Mouse (Mus musculus) cerebellum, adult 2 months (tissue): ENCODE measurements around the gene Denr. TPM values are rescaled to one million over a fixed set of nuclear protein-coding genes. Genes with fewer than 3 reads are reported as not detected.

Experiments used
- DNase-seq, 2 experiments: peaks; one replicate each; pipeline ENCODE4 v3.0.0; 2021
- H3K27ac ChIP-seq: fragments of 200-500 bp; 2 replicates; pipeline ENCODE4 v1.5.1; 2012; ENCODE audit warnings: low read length, control low read depth, inconsistent platforms; ENCODE audit not compliant: insufficient read depth
- H3K27me3 ChIP-seq: fragments of 200-500 bp; 2 replicates; pipeline ENCODE4 v1.6.1; 2012; ENCODE audit warnings: inconsistent platforms, mild to moderate bottlenecking, low read length, moderate library complexity; ENCODE audit not compliant: control insufficient read depth, insufficient read depth
- H3K4me1 ChIP-seq: fragments of 200-500 bp; 2 replicates; pipeline ENCODE4 v1.6.1; 2011; ENCODE audit warnings: low read length; ENCODE audit not compliant: control insufficient read depth, insufficient read depth
- H3K4me3 ChIP-seq: fragments of 200-500 bp; replicated peaks from 2 replicates; pipeline ENCODE3; 2011; ENCODE audit warnings: mild to moderate bottlenecking, low read depth, low read length, control low read depth; ENCODE audit not compliant: insufficient read depth
- CTCF ChIP-seq: fragments of 200-500 bp; IDR thresholded peaks from 2 replicates; pipeline ENCODE4 v1.5.1; 2011; ENCODE audit warnings: low read depth, mild to moderate bottlenecking, control low read depth, low read length, moderate library complexity, borderline replicate concordance; ENCODE audit not compliant: insufficient read depth
- POLR2A ChIP-seq: fragments of 200-500 bp; IDR thresholded peaks from 2 replicates; pipeline ENCODE4 v1.6.1; 2011; ENCODE audit warnings: low read length, control low read depth, borderline replicate concordance; ENCODE audit not compliant: insufficient read depth
- WGBS: fragments of 180-500 bp; shearing (Covaris S2); methylation state at CpG from one replicate; pipeline ENCODE4 v1.1.7; 2018; 5-methylcytosine and 5-hydroxymethylcytosine counted together
- polyA plus RNA-seq: library from polyadenylated mRNA; depleted of rRNA; stranded (reverse); fragments of >200 nt; gene quantifications from 2 replicates; pipeline ENCODE4 v1.2.3, GENCODE M21; 2012

Gene Denr
- polyA plus RNA-seq, 1 experiment: 56.3 TPM

DNA sequence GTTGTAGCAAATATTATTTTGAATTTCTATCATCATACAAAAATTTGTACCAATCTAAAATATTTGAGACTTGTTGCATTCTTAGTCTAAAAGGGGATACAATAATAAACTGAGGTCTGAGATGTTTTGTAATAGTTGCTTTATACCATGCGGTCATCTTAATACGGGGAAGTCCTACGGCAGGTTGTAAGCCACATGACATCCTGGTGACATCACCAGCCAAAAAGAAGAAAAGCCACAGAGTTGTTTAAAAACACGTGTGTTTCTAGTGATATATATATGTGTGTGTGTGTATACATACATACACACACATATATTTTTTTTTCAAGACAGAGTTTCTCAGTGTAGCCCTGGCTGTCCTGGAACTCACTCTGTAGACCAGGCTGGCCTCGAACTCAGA, 13.5 kb upstream of the Denr start:
- no peak overlapping the region for H3K27ac ChIP-seq
- H3K4me3 ChIP-seq: no peak overlapping the region
- DNase-seq: no peak
- WGBS: 86% methylated on average over 5 of the region's 5 CpGs
- H3K4me1 ChIP-seq: peaks cover 2% of the 10 kb centered on the region; the same call in 1 of the 2 replicates
- H3K27me3 ChIP-seq: no peaks in the 10 kb centered on the region
- TF ChIP-seq POLR2A (no peak), CTCF (no peak)

DNA sequence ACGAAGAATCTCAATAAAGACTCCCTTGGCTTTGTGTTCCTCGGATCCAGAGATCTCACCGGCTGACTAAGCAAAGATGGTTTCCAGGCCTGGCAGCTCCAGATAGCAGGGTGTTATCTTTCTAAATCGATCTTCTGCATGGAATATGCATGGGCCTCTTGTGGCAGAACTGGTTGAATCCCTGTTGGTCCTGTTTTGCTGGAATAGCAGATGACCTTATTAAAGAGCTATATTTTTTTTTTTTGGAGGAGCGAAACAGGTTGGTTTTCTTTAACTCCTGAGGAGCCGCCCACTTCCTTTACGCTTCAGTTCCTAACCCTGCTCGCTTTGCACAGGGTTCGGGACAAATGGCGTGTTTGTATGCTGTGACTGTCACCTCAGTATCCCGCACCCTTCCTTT, 10.6 kb upstream of the Denr start:
- WGBS: 87% methylated on average over 11 of the region's 11 CpGs
- no peak for DNase-seq
- TF ChIP-seq POLR2A: no peak
- TF ChIP-seq CTCF: no peak
- Histone ChIP-seq H3K27me3 (no peaks in the 10 kb centered on the region), H3K27ac (no peak overlapping the region), H3K4me3 (no peak overlapping the region), H3K4me1 (peaks cover 2% of the 10 kb centered on the region; the same call in 1 of the 2 replicates)

DNA sequence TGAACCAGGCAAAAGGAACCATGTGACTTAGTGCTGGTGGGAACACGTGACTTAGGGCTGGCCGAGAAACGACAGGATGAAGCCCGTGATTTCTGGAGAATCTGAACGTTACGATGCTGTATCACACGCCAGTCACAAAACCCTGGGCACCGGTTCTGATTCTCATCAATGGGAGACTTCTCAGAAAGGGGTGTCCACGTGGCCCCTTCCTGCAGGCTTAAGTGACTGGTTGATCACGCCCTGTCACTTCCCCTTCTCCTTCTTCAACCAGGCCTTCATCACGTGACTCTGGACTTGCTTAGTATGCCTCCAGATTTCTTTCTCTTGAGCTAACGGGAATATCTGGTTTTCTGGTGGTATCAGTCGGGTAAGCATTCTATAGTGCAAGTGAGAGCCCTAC, 9.6 kb upstream of the Denr start:
- H3K27me3 ChIP-seq: no peaks in the 10 kb centered on the region
- no peak overlapping the region for H3K4me3 ChIP-seq
- WGBS: 84% methylated on average over 13 of the region's 13 CpGs
- DNase-seq: no peak
- H3K4me1 ChIP-seq: no peaks in the 10 kb centered on the region
- TF ChIP-seq POLR2A: no peak
- no peak for TF ChIP-seq CTCF
- H3K27ac ChIP-seq: no peak overlapping the region

DNA sequence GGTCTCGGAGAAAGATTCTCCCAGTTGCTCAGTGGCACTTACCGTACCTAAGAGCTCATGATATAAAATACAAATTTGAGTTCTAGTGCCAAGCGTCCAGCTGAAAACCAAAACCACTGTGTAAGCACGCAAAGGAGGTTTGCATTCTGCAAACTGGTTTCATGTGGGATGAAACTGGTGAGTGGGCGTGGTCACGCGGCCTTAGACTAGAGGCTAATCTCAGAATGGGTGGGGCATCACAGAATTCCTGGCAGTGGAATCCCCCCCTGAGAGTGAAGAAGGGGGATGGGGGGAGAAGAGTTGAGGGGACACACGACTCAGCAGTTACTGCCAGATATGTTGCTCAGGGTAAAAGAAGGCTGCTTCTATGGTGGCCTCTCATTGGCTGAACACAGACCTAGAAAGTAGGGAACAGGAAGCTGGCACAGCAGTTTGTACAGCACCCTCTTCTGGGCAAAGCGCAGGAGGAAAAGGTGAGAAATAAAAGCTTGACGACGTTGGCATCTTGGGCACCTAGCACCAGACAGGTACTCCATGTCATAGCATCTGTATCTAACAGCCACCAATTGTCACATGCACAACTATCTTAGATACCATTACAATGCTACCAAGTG, 2.8 kb upstream of the Denr start:
- 74% methylated on average over 11 of the region's 11 CpGs for WGBS
- Histone ChIP-seq H3K27me3 (no peaks in the 10 kb centered on the region), H3K4me3 (no peak overlapping the region), H3K4me1 (peaks cover 10% of the 10 kb centered on the region), H3K27ac (no peak overlapping the region)
- no peak for DNase-seq
- TF ChIP-seq CTCF (no peak), POLR2A (no peak)

DNA sequence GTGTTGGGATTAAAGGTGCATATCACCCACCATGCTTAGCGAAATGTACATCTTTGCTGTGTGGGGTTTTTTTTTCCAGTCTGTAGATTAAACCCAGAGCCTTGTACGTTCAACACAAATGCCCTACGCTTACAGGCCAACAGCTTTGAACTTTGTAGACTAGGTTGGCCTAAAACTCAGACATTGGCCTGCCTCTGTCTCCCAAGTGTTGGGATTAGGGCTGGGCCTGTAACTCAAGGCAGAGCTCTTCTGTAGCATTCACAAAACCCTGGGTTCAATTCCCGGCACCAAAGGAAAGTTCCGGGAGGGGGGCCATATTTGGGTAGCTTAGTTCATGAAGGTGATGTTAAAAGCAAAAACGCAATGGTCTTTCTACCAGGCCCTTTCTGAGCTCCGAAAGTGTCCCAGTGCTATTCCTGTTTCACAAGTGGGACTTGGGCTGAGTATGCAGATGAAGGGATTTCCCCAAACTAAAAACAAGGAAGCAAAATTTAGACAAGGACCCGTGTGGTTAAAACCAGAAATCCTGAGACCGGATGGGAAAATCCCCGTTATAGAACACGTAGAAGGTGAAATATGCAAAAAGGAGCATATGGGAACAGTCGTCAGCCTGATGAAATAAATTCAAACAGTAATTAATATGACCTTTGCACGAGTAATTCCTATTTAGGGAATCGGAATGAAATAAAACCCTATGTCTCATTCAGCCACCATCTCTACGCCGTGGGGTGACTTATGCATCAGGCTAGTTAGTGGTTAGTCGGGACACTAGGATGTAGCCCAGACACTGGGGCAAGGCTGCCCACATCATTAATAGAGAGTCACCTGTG, 614 bp upstream of the Denr start:
- Histone ChIP-seq H3K4me1 (peaks cover 10% of the 10 kb centered on the region), H3K4me3 (peak overlapping the region; percentile 56), H3K27me3 (no peaks in the 10 kb centered on the region), H3K27ac (no peak overlapping the region)
- no peak for TF ChIP-seq POLR2A
- DNase-seq: peak in 1 of 2 experiments; percentile 20
- WGBS: 63% methylated on average over 17 of the region's 17 CpGs

DNA sequence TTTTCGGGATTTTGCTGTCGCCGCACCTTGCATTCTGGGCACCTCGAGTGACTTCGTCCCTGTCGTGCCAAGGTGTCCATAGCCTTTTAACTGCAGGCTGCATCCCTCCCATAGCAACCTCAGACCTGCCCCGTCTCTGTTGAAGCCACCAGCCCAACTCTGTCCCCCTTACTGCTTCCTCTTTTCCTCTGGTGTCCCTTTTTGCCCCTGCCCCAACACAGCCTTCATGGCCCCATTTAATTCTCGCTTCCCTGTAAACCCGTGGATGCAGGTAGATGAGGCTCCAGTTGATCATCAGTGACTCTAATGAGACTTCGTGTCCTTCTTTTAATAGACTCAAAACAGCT, 629 bp downstream of the Denr start:
- WGBS: 2% methylated on average over 10 of the region's 10 CpGs
- Histone ChIP-seq H3K4me1 (peaks cover 10% of the 10 kb centered on the region), H3K27me3 (no peaks in the 10 kb centered on the region), H3K27ac (peak overlapping the region; percentile 49; the same call in 1 of the 2 replicates), H3K4me3 (peak overlapping the region; percentile 75)
- TF ChIP-seq POLR2A: no peak
- TF ChIP-seq CTCF: no peak
- no peak for DNase-seq

DNA sequence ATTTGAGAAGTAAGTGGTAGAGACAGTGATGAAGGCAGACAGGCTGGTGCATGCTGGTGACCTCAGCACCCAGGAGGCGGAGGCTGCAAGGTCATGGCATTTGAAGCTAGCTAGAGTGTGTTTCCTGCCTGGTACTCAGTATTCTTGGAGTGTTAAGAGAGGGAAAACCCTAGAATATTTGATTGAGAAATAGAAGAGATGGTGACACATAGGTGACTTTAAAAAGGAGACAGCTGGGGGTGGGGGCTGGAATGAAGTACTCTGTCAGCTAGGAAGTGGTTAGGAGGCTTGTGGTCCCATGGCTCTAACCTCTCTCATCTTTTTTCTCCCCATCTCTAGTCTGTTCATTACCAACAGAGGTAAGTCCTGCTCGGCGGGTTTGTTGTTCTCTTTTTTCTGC, 7.9 kb downstream of the Denr start:
- no peak for TF ChIP-seq CTCF
- no peak for TF ChIP-seq POLR2A
- no peak overlapping the region for H3K4me3 ChIP-seq
- H3K4me1 ChIP-seq: no peaks in the 10 kb centered on the region
- DNase-seq: no peak
- 93% methylated on average over 3 of the region's 3 CpGs for WGBS
- H3K27ac ChIP-seq: no peak overlapping the region
- no peaks in the 10 kb centered on the region for H3K27me3 ChIP-seq

DNA sequence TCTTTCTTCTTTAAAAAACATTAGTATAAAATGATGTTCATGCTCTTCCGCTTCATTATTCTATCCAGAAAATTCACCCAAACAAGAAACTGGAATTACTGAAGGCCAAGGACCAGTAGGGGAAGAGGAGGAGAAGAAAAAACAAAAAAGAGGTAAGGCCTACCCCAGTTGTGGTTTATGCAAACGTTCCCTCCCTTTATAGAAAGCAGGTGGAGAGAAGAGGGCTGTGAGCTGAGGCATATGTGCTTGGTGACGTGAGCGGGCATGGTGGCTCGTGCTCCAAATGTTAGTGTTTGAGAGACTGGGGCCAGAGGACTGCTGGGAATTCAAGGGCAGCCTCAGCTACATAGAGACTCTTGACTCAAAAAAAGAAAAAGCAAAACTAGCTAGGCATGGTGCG, 15.1 kb downstream of the Denr start:
- H3K4me1 ChIP-seq: no peaks in the 10 kb centered on the region

More for the DNA sequence above, 15.1 kb downstream of the Denr start:
- H3K27me3 ChIP-seq: no peaks in the 10 kb centered on the region
- no peak for DNase-seq
- H3K27ac ChIP-seq: no peak overlapping the region
- 91% methylated on average over 6 of the region's 6 CpGs for WGBS
- TF ChIP-seq POLR2A (no peak), CTCF (no peak)
- no peak overlapping the region for H3K4me3 ChIP-seq
